Mouse (Mus musculus) ovary, postnatal 36 days (tissue): ENCODE results near the gene Cldn2.
"Not testable (repeated sequence)": the region's sequence is repeated elsewhere in the genome, so short reads cannot be mapped to it uniquely, and the experiment has no call there.

ENCODE experiments used
- DNase-seq: peaks from one replicate; pipeline ENCODE4 v3.0.0; 2022; ENCODE audit warnings: low spot score, mixed read lengths

Gene Cldn2

GRCm38 (mm10) chrX:139800406-139800878, at the start of gene Cldn2:
Gene Cldn2, plus strand, starts transcription at chrX:139800828.
- DNase-seq = no peak

- peak; percentile 26 for DNase-seq
Observed at GRCm38 (mm10) chrX:139751855-139752254, 48.8 kb upstream of the Cldn2 start.

GRCm38 (mm10) chrX:139758634-139759033, 42.0 kb upstream of the Cldn2 start:
- DNase-seq = not testable (repeated sequence)

- no peak for DNase-seq
Observed at GRCm38 (mm10) chrX:139762546-139762945, 38.1 kb upstream of the Cldn2 start.

- no peak for DNase-seq
Observed at GRCm38 (mm10) chrX:139769975-139770637, 30.5 kb upstream of the Cldn2 start.

- DNase-seq = peak; percentile 40
Observed at GRCm38 (mm10) chrX:139774309-139775083, 26.1 kb upstream of the Cldn2 start.

- peak; percentile 35 for DNase-seq
Observed at GRCm38 (mm10) chrX:139775084-139775612, 25.5 kb upstream of the Cldn2 start.

- no peak for DNase-seq
Observed at GRCm38 (mm10) chrX:139777357-139777756, 23.3 kb upstream of the Cldn2 start.

GRCm38 (mm10) chrX:139778886-139779285, 21.7 kb upstream of the Cldn2 start:
- DNase-seq = no peak

- no peak for DNase-seq
Observed at GRCm38 (mm10) chrX:139779401-139779800, 21.2 kb upstream of the Cldn2 start.

GRCm38 (mm10) chrX:139780988-139781387, 19.6 kb upstream of the Cldn2 start:
- no peak for DNase-seq

GRCm38 (mm10) chrX:139781563-139781962, 19.1 kb upstream of the Cldn2 start:
- DNase-seq = no peak

- no peak for DNase-seq
Observed at GRCm38 (mm10) chrX:139782278-139783044, 18.2 kb upstream of the Cldn2 start, which contains the start of gene Ripply1. Gene Ripply1, minus strand, starts transcription at chrX:139782353.

GRCm38 (mm10) chrX:139783045-139783422, 17.6 kb upstream of the Cldn2 start:
- no peak for DNase-seq

- DNase-seq = no peak
Observed at GRCm38 (mm10) chrX:139785764-139786163, 14.9 kb upstream of the Cldn2 start.

- no peak for DNase-seq
Observed at GRCm38 (mm10) chrX:139794072-139794845, 6.4 kb upstream of the Cldn2 start.

- no peak for DNase-seq
Observed at GRCm38 (mm10) chrX:139796037-139796436, 4.6 kb upstream of the Cldn2 start.

- peak; percentile 29 for DNase-seq
Observed at GRCm38 (mm10) chrX:139797875-139798274, 2.8 kb upstream of the Cldn2 start.

GRCm38 (mm10) chrX:139799953-139800352, 675 bp upstream of the Cldn2 start:
- DNase-seq = no peak

GRCm38 (mm10) chrX:139803028-139803427, 2.4 kb downstream of the Cldn2 start:
- no peak for DNase-seq

- DNase-seq = no peak
Observed at GRCm38 (mm10) chrX:139805918-139806317, 5.3 kb downstream of the Cldn2 start.
